In genomic region chr7:128687821-128688564, GRCm38 (mm10) we compare ENCODE assay signal across 8 mouse cellular contexts. TPM values are rescaled to one million over a fixed set of nuclear protein-coding genes. Genes with fewer than 3 reads are reported as not detected.
A peak's percentile ranks its signal among the peaks of the same experiment; 100 is the strongest.
DNase-seq lines count a peak whose midpoint lies in the region; ATAC-seq and TF ChIP-seq lines count a peak whose summit lies in the region.

No protein-coding gene starts in this region.

- peak overlapping the region; percentile 57 for H3K9ac ChIP-seq in hindbrain, postnatal 0 days (replicated peaks; ENCODE audit: low read length)

- peak; percentile 75 for TF ChIP-seq POLR2A in cortical plate, adult 2 months (IDR thresholded peaks at IDR 0.05; ENCODE audit: extremely low read depth, insufficient read depth, low read length)

- peak; percentile 82 for ATAC-seq in hindbrain, postnatal 0 days
- ATAC-seq in megakaryocyte, adult 5-6 weeks (ENCODE audit: poor library complexity, severe bottlenecking), result peak; percentile 73

- DNase-seq in adrenal gland, adult 18-20 months (ENCODE audit: low spot score in 2 of 2), result peak; percentile 64 to 65
- peak; percentile 26 to 30 for DNase-seq in gastrocnemius, adult 8-10 months (ENCODE audit: low spot score in 2 of 2)
- DNase-seq in hindbrain, postnatal 0 days (ENCODE audit: low spot score), result peak; percentile 93
- DNase-seq in left cerebral cortex, adult 9 months (ENCODE audit: low spot score in 2 of 2), result peak; percentile 68 to 84
- peak; percentile 82 to 83 for DNase-seq in right cerebral cortex, adult 2 months (ENCODE audit: low spot score in 2 of 2)
- peak; percentile 54 for DNase-seq in urinary bladder, postnatal 25 days (ENCODE audit: low spot score)

- no peaks in the 10 kb centered on the region for H3K27me3 ChIP-seq in hindbrain, postnatal 0 days (ENCODE audit: insufficient read depth, low read length)

- peak overlapping the region; percentile 55 for H3K4me2 ChIP-seq in hindbrain, postnatal 0 days (ENCODE audit: low read depth, low read length)

- H3K27ac ChIP-seq in cortical plate, adult 2 months (ENCODE audit: insufficient read depth, low read length), result peak overlapping the region; percentile 88
- peak overlapping the region; percentile 91 for H3K27ac ChIP-seq in hindbrain, postnatal 0 days

- peak overlapping the region; percentile 71 for H3K4me3 ChIP-seq in cortical plate, adult 2 months (ENCODE audit: insufficient read depth, low read length)
- H3K4me3 ChIP-seq in hindbrain, postnatal 0 days (ENCODE audit: low read length), result peak overlapping the region; percentile 39

- no peaks in the 10 kb centered on the region for H3K9me3 ChIP-seq in hindbrain, postnatal 0 days (ENCODE audit: low read length)

- peaks cover 22% of the 10 kb centered on the region for H3K36me3 ChIP-seq in hindbrain, postnatal 0 days (ENCODE audit: insufficient read depth, low read length)

- WGBS in hindbrain, postnatal 0 days, result 52% methylated on average over 56 of the region's 56 CpGs

- TF ChIP-seq CTCF in cortical plate, adult 2 months (IDR thresholded peaks at IDR 0.05; ENCODE audit: extremely low read depth, insufficient read depth, low read length), result no peak
- no peak for TF ChIP-seq CTCF in hindbrain, postnatal 0 days (IDR thresholded peaks at IDR 0.05; ENCODE audit: low read depth)

- H3K4me1 ChIP-seq in cortical plate, adult 2 months (ENCODE audit: control insufficient read depth, insufficient read depth, low read length), result 0 out of 2 replicates have a peak, but pooled peaks cover 1% of the 10 kb centered on the region
- H3K4me1 ChIP-seq in hindbrain, postnatal 0 days (ENCODE audit: insufficient read depth, low read length), result no peaks in the 10 kb centered on the region

RNA-seq across cellular contexts. Expression of gene Mcmbp, which starts 52.3 kb away (rescaled TPM):
- 10 to 100 TPM; 29.4 to 34.5 TPM for total RNA-seq in adrenal gland, adult 18-20 months (2021)
- polyA plus RNA-seq in cortical plate, adult 2 months (2012; rRNA removed), result 14.2 and 15.6 TPM in 2 replicates
- total RNA-seq in gastrocnemius, adult 8-10 months (2022), result 10 to 100 TPM; 14.2 to 16.2 (median 15.8) TPM
- 28.7 and 39.4 TPM in 2 replicates for total RNA-seq in hindbrain, postnatal 0 days (2014; rRNA removed)
- polyA plus RNA-seq in hindbrain, postnatal 0 days (2015; fragmentation: Nextera tagmentation; extraction: Ambion mirVana), result 38.5 and 41.2 TPM in 2 replicates
- 127 and 133 TPM in 2 replicates for total RNA-seq in megakaryocyte, adult 5-6 weeks (2015)
- 77.4 and 95.5 TPM in 2 replicates for total RNA-seq in megakaryocyte, adult 5-6 weeks (2017)

RNA-seq across cellular contexts. Expression of gene Sec23ip, which starts 56.8 kb away (rescaled TPM):
- 10 to 100 TPM; 41.7 to 46.2 TPM for total RNA-seq in adrenal gland, adult 18-20 months (2021)
- 18.2 and 18.4 TPM in 2 replicates for polyA plus RNA-seq in cortical plate, adult 2 months (2012; rRNA removed)
- 10 to 100 TPM; 17.2 to 20.0 (median 17.8) TPM for total RNA-seq in gastrocnemius, adult 8-10 months (2022)
- 18.7 and 19.0 TPM in 2 replicates for total RNA-seq in hindbrain, postnatal 0 days (2014; rRNA removed)
- 24.6 and 26.1 TPM in 2 replicates for polyA plus RNA-seq in hindbrain, postnatal 0 days (2015; fragmentation: Nextera tagmentation; extraction: Ambion mirVana)
- total RNA-seq in megakaryocyte, adult 5-6 weeks (2015), result 29.1 and 41.2 TPM in 2 replicates
- total RNA-seq in megakaryocyte, adult 5-6 weeks (2017), result 36.6 and 41.5 TPM in 2 replicates

Comparison
In these comparisons a context has a peak if more than half of its experiments do, and no peak if none do; other contexts are left out.
1. Peak in every context shown above with its lines: DNase-seq, ATAC-seq, H3K4me3 ChIP-seq and H3K27ac ChIP-seq.
2. DNase-seq: peak in every context shown above with its lines; median percentile 93 in hindbrain, postnatal 0 days; 82 in right cerebral cortex, adult 2 months; 76 in left cerebral cortex, adult 9 months; 64 in adrenal gland, adult 18-20 months; 54 in urinary bladder, postnatal 25 days; 28 in gastrocnemius, adult 8-10 months.